Mouse (Mus musculus): ENCODE measurements around the gene 9130023H24Rik. TPM values are rescaled to one million over a fixed set of nuclear protein-coding genes. Genes with fewer than 3 reads are reported as not detected.

The 9130023H24Rik gene
- polyA plus RNA-seq, 1 experiment from 2014 or later = 8.7 TPM

GRCm38 (mm10) chr7:128209826-128210225 lies 28.0 kb downstream of the 9130023H24Rik start:
- ATAC-seq (ENCODE audit: low FRiP score) = no peak
- Histone ChIP-seq H3K36me3 (replicated peaks; ENCODE audit: control insufficient read depth, insufficient read depth) (no peaks in the 10 kb centered on the region), H3K9me3 (ENCODE audit: control insufficient read depth, low read length) (no peaks in the 10 kb centered on the region), H3K4me1 (replicated peaks; ENCODE audit: control insufficient read depth, insufficient read depth, low read length) (no peaks in the 10 kb centered on the region), H3K4me2 (replicated peaks) (no peak overlapping the region), H3K27me3 (ENCODE audit: control insufficient read depth, insufficient read depth, low read length) (no peaks in the 10 kb centered on the region), H3K4me3 (replicated peaks; ENCODE audit: low read length) (no peak overlapping the region), H3K9ac (0 out of 2 replicates have a peak overlapping the region, but pooled peaks have one; percentile 20), H3K27ac (no peak overlapping the region)
- no peak for DNase-seq (ENCODE audit: low spot score)
- 58% methylated on average over 3 of the region's 3 CpGs for WGBS

- no peak overlapping the region for H3K9ac ChIP-seq
- no peak overlapping the region for H3K4me3 ChIP-seq (replicated peaks; ENCODE audit: low read length)
- no peaks in the 10 kb centered on the region for H3K4me1 ChIP-seq (replicated peaks; ENCODE audit: control insufficient read depth, insufficient read depth, low read length)
- ATAC-seq (ENCODE audit: low FRiP score) (no peak), DNase-seq (ENCODE audit: low spot score) (peak; percentile 86)
- 7% methylated on average over 4 of the region's 4 CpGs for WGBS
- H3K9me3 ChIP-seq (ENCODE audit: control insufficient read depth, low read length) = no peaks in the 10 kb centered on the region
- no peak overlapping the region for H3K27ac ChIP-seq
- no peak overlapping the region for H3K4me2 ChIP-seq (replicated peaks)
- H3K27me3 ChIP-seq (ENCODE audit: control insufficient read depth, insufficient read depth, low read length) = no peaks in the 10 kb centered on the region
- no peaks in the 10 kb centered on the region for H3K36me3 ChIP-seq (replicated peaks; ENCODE audit: control insufficient read depth, insufficient read depth)
These were observed 29.6 kb downstream of the 9130023H24Rik start for GRCm38 (mm10) chr7:128208187-128208586.

- Histone ChIP-seq H3K4me1 (replicated peaks; ENCODE audit: control insufficient read depth, insufficient read depth, low read length) (no peaks in the 10 kb centered on the region), H3K4me2 (replicated peaks) (no peak within 1 kb of the TSS), H3K27ac (no peak within 1 kb of the TSS), H3K36me3 (replicated peaks; ENCODE audit: control insufficient read depth, insufficient read depth) (no peaks in the 10 kb centered on the region), H3K9ac (no peak within 1 kb of the TSS), H3K27me3 (ENCODE audit: control insufficient read depth, insufficient read depth, low read length) (no peaks in the 10 kb centered on the region), H3K9me3 (ENCODE audit: control insufficient read depth, low read length) (no peaks in the 10 kb centered on the region), H3K4me3 (replicated peaks; ENCODE audit: low read length) (no peak within 1 kb of the TSS)
- no peak for ATAC-seq (ENCODE audit: low FRiP score)
- DNase-seq (ENCODE audit: low spot score) = no peak
- WGBS = 85% methylated on average over 6 of the region's 6 CpGs
These were observed 31.7 kb downstream of the 9130023H24Rik start, which contains the start of gene Cox6a2 for GRCm38 (mm10) chr7:128206152-128206551. Gene Cox6a2 (minus strand): TSS chr7:128206387.

- Histone ChIP-seq H3K36me3 (replicated peaks; ENCODE audit: control insufficient read depth, insufficient read depth) (no peaks in the 10 kb centered on the region), H3K4me3 (replicated peaks; ENCODE audit: low read length) (no peak overlapping the region), H3K4me1 (replicated peaks; ENCODE audit: control insufficient read depth, insufficient read depth, low read length) (no peaks in the 10 kb centered on the region), H3K9ac (no peak overlapping the region), H3K9me3 (ENCODE audit: control insufficient read depth, low read length) (no peaks in the 10 kb centered on the region), H3K27ac (no peak overlapping the region), H3K27me3 (ENCODE audit: control insufficient read depth, insufficient read depth, low read length) (no peaks in the 10 kb centered on the region), H3K4me2 (replicated peaks) (no peak overlapping the region)
- DNase-seq (ENCODE audit: low spot score) (no peak), ATAC-seq (ENCODE audit: low FRiP score) (no peak)
- 87% methylated on average over 18 of the region's 18 CpGs for WGBS
These were observed 32.1 kb downstream of the 9130023H24Rik start for GRCm38 (mm10) chr7:128205695-128206094.

GRCm38 (mm10) chr7:128204179-128204578 lies 33.7 kb downstream of the 9130023H24Rik start:
- H3K4me1 ChIP-seq (replicated peaks; ENCODE audit: control insufficient read depth, insufficient read depth, low read length) = no peaks in the 10 kb centered on the region
- H3K4me3 ChIP-seq (replicated peaks; ENCODE audit: low read length) = no peak overlapping the region
- WGBS = 84% methylated on average over 8 of the region's 8 CpGs
- ATAC-seq (ENCODE audit: low FRiP score) (no peak), DNase-seq (ENCODE audit: low spot score) (no peak)
- H3K9ac ChIP-seq = no peak overlapping the region
- no peak overlapping the region for H3K4me2 ChIP-seq (replicated peaks)
- H3K27ac ChIP-seq = no peak overlapping the region
- no peaks in the 10 kb centered on the region for H3K36me3 ChIP-seq (replicated peaks; ENCODE audit: control insufficient read depth, insufficient read depth)
- no peaks in the 10 kb centered on the region for H3K9me3 ChIP-seq (ENCODE audit: control insufficient read depth, low read length)
- no peaks in the 10 kb centered on the region for H3K27me3 ChIP-seq (ENCODE audit: control insufficient read depth, insufficient read depth, low read length)

- no peak for ATAC-seq (ENCODE audit: low FRiP score)
- Histone ChIP-seq H3K4me1 (replicated peaks; ENCODE audit: control insufficient read depth, insufficient read depth, low read length) (no peaks in the 10 kb centered on the region), H3K4me2 (replicated peaks) (no peak overlapping the region), H3K9ac (no peak overlapping the region), H3K27me3 (ENCODE audit: control insufficient read depth, insufficient read depth, low read length) (no peaks in the 10 kb centered on the region), H3K36me3 (replicated peaks; ENCODE audit: control insufficient read depth, insufficient read depth) (no peaks in the 10 kb centered on the region), H3K4me3 (replicated peaks; ENCODE audit: low read length) (no peak overlapping the region), H3K27ac (no peak overlapping the region), H3K9me3 (ENCODE audit: control insufficient read depth, low read length) (no peaks in the 10 kb centered on the region)
- DNase-seq (ENCODE audit: low spot score) = no peak
- 71% methylated on average over 9 of the region's 9 CpGs for WGBS
These were observed 34.8 kb downstream of the 9130023H24Rik start for GRCm38 (mm10) chr7:128203071-128203470.

- Histone ChIP-seq H3K9ac (no peak overlapping the region), H3K9me3 (ENCODE audit: control insufficient read depth, low read length) (no peaks in the 10 kb centered on the region), H3K27ac (no peak overlapping the region), H3K4me3 (replicated peaks; ENCODE audit: low read length) (no peak overlapping the region), H3K4me1 (replicated peaks; ENCODE audit: control insufficient read depth, insufficient read depth, low read length) (no peaks in the 10 kb centered on the region), H3K4me2 (replicated peaks) (no peak overlapping the region), H3K27me3 (ENCODE audit: control insufficient read depth, insufficient read depth, low read length) (no peaks in the 10 kb centered on the region), H3K36me3 (replicated peaks; ENCODE audit: control insufficient read depth, insufficient read depth) (no peaks in the 10 kb centered on the region)
- ATAC-seq (ENCODE audit: low FRiP score) (no peak), DNase-seq (ENCODE audit: low spot score) (no peak)
- 93% methylated on average over 9 of the region's 9 CpGs for WGBS
These were observed 36.2 kb downstream of the 9130023H24Rik start for GRCm38 (mm10) chr7:128201607-128202006.

Other genes with a start within 250 kb of the 9130023H24Rik start
- 6.6 and 9.8 TPM in 2 replicates for gene Pycard, start 244.2 kb downstream of the 9130023H24Rik start, polyA plus RNA-seq (2014; fragmentation: Nextera tagmentation; extraction: Ambion mirVana)
- gene Trim72, start 234.1 kb downstream of the 9130023H24Rik start, polyA plus RNA-seq (2014; fragmentation: Nextera tagmentation; extraction: Ambion mirVana) = not detected in 2 replicates
- gene Itgam, start 175.4 kb downstream of the 9130023H24Rik start, polyA plus RNA-seq (2014; fragmentation: Nextera tagmentation; extraction: Ambion mirVana) = 0.60 and 0.88 TPM in 2 replicates
- gene Gm49368, start 175.3 kb downstream of the 9130023H24Rik start, polyA plus RNA-seq (2014; fragmentation: Nextera tagmentation; extraction: Ambion mirVana) = not detected in 2 replicates
- 0.09 TPM in 1 of 2 replicates, not detected in the other for gene Itgax, start 108.5 kb downstream of the 9130023H24Rik start, polyA plus RNA-seq (2014; fragmentation: Nextera tagmentation; extraction: Ambion mirVana)
- gene Itgad, start 83.7 kb downstream of the 9130023H24Rik start, polyA plus RNA-seq (2014; fragmentation: Nextera tagmentation; extraction: Ambion mirVana) = not detected in 2 replicates
- gene Cox6a2, start 31.6 kb downstream of the 9130023H24Rik start, polyA plus RNA-seq (2014; fragmentation: Nextera tagmentation; extraction: Ambion mirVana) = not detected in 2 replicates
- 9.1 and 10.7 TPM in 2 replicates for gene Armc5, start 689 bp downstream of the 9130023H24Rik start, polyA plus RNA-seq (2014; fragmentation: Nextera tagmentation; extraction: Ambion mirVana)
- 23.5 and 27.8 TPM in 2 replicates for gene Tgfb1i1, start 8.8 kb upstream of the 9130023H24Rik start, polyA plus RNA-seq (2014; fragmentation: Nextera tagmentation; extraction: Ambion mirVana)
- 0.23 TPM in 1 of 2 replicates, not detected in the other for gene Slc5a2, start 27.6 kb upstream of the 9130023H24Rik start, polyA plus RNA-seq (2014; fragmentation: Nextera tagmentation; extraction: Ambion mirVana)
- gene BC017158, start 60.1 kb upstream of the 9130023H24Rik start, polyA plus RNA-seq (2014; fragmentation: Nextera tagmentation; extraction: Ambion mirVana) = 23.6 and 23.9 TPM in 2 replicates
- gene Rgs10, start 180.7 kb upstream of the 9130023H24Rik start, polyA plus RNA-seq (2014; fragmentation: Nextera tagmentation; extraction: Ambion mirVana) = 56.7 and 56.9 TPM in 2 replicates
- gene Tial1, start 223.7 kb upstream of the 9130023H24Rik start, polyA plus RNA-seq (2014; fragmentation: Nextera tagmentation; extraction: Ambion mirVana) = 33.7 and 37.1 TPM in 2 replicates

All from hindbrain, embryonic 14.5 days (tissue).